ENCODE assay signal across 15 mouse cellular contexts in genomic region chrX:167183535-167183934, GRCm38 (mm10). TPM values are rescaled to one million over a fixed set of nuclear protein-coding genes. Genes with fewer than 3 reads are reported as not detected.
DNase-seq lines count a peak whose midpoint lies in the region; ATAC-seq and TF ChIP-seq lines count a peak whose summit lies in the region.
"Had no signal": no experiment of that assay in that cellular context is flagged by ENCODE, and none has a peak within 500 bp of the region (broad histone marks: within the 10 kb centered on the region; RNA-seq: fewer than 3 reads in every experiment).

No protein-coding gene starts in this region.

- no peak for DNase-seq in heart, adult 9 months (ENCODE audit: low spot score in 2 of 2)
- peak; percentile 51 for DNase-seq in right cerebral cortex, adult 18-20 months
- DNase-seq in right cerebral cortex, postnatal 36 days (ENCODE audit: low spot score in 2 of 2): no peak
- DNase-seq in midbrain, postnatal 0 days (ENCODE audit: low spot score): no peak
- DNase-seq in adrenal gland, postnatal 4 days (ENCODE audit: low spot score in 2 of 2): no peak
- DNase-seq: cerebellum, adult 8-10 months; spleen, adult 18-20 months had no signal

- no peak overlapping the region for H3K9ac ChIP-seq in heart, embryonic 13.5 days
- H3K9ac ChIP-seq in heart, embryonic 16.5 days (ENCODE audit: low read length): peak overlapping the region; percentile 0; the same call in 1 of the 2 replicates
- no peak overlapping the region for H3K9ac ChIP-seq in midbrain, postnatal 0 days (replicated peaks; ENCODE audit: low read length, poor library complexity, severe bottlenecking)
- H3K9ac ChIP-seq: limb, embryonic 12.5 days; liver, embryonic 15.5 days; midbrain, embryonic 15.5 days; neural tube, embryonic 13.5 days had no signal

- H3K4me2 ChIP-seq in heart, embryonic 13.5 days: peak overlapping the region; percentile 30; the same call in 1 of the 2 replicates
- H3K4me2 ChIP-seq in heart, embryonic 16.5 days (ENCODE audit: low read depth, low read length): peak overlapping the region; percentile 5
- no peak overlapping the region for H3K4me2 ChIP-seq in midbrain, postnatal 0 days (ENCODE audit: low read depth, low read length, poor library complexity, severe bottlenecking)
- H3K4me2 ChIP-seq: limb, embryonic 12.5 days; liver, embryonic 15.5 days; midbrain, embryonic 15.5 days; neural tube, embryonic 13.5 days had no signal

- ATAC-seq in heart, embryonic 13.5 days (ENCODE audit: extremely low read depth, insufficient number of reproducible peaks, low FRiP score, low TSS enrichment): no peak
- peak; percentile 56 for ATAC-seq in heart, embryonic 16.5 days (replicated peaks; ENCODE audit: extremely low read depth, insufficient read depth, low FRiP score)
- no peak for ATAC-seq in midbrain, postnatal 0 days (ENCODE audit: low FRiP score)
- ATAC-seq: forebrain, embryonic 16.5 days; midbrain, embryonic 15.5 days had no signal

- peak overlapping the region; percentile 67 for H3K27ac ChIP-seq in heart, embryonic 13.5 days (replicated peaks)
- peak overlapping the region; percentile 56 for H3K27ac ChIP-seq in heart, embryonic 16.5 days (ENCODE audit: low read length)
- no peak overlapping the region for H3K27ac ChIP-seq in midbrain, postnatal 0 days (ENCODE audit: low read depth, low read length)
- H3K27ac ChIP-seq: limb, embryonic 12.5 days; liver, embryonic 15.5 days; midbrain, embryonic 15.5 days; neural tube, embryonic 13.5 days had no signal

- no peaks in the 10 kb centered on the region for H3K27me3 ChIP-seq in heart, embryonic 13.5 days (replicated peaks)
- H3K27me3 ChIP-seq in heart, embryonic 16.5 days (ENCODE audit: control insufficient read depth, insufficient read depth, low read length): no peaks in the 10 kb centered on the region
- peaks cover 8% of the 10 kb centered on the region; the same call in 1 of the 2 replicates for H3K27me3 ChIP-seq in midbrain, postnatal 0 days (ENCODE audit: insufficient read depth, low read length)
- H3K27me3 ChIP-seq: liver, embryonic 15.5 days had no signal

- no peaks in the 10 kb centered on the region for H3K36me3 ChIP-seq in heart, embryonic 13.5 days
- H3K36me3 ChIP-seq in heart, embryonic 16.5 days (ENCODE audit: control insufficient read depth, insufficient read depth): no peaks in the 10 kb centered on the region
- no peaks in the 10 kb centered on the region for H3K36me3 ChIP-seq in midbrain, postnatal 0 days (ENCODE audit: insufficient read depth, low read length)
- H3K36me3 ChIP-seq: limb, embryonic 12.5 days; liver, embryonic 15.5 days; midbrain, embryonic 15.5 days; neural tube, embryonic 13.5 days had no signal

- WGBS in heart, embryonic 13.5 days: 34% methylated on average over 6 of the region's 6 CpGs
- 35% methylated on average over 6 of the region's 6 CpGs for WGBS in heart, embryonic 16.5 days
- WGBS in midbrain, postnatal 0 days: 47% methylated on average over 6 of the region's 6 CpGs

- no peak for TF ChIP-seq CTCF in midbrain, postnatal 0 days (IDR thresholded peaks at IDR 0.05)

- no peaks in the 10 kb centered on the region for H3K9me3 ChIP-seq in heart, embryonic 13.5 days
- H3K9me3 ChIP-seq in heart, embryonic 16.5 days (replicated peaks; ENCODE audit: control insufficient read depth, low read length): no peaks in the 10 kb centered on the region
- H3K9me3 ChIP-seq in midbrain, postnatal 0 days (ENCODE audit: low read length): no peaks in the 10 kb centered on the region
- H3K9me3 ChIP-seq: limb, embryonic 12.5 days; liver, embryonic 15.5 days; midbrain, embryonic 15.5 days; neural tube, embryonic 13.5 days had no signal

- H3K4me3 ChIP-seq in heart, embryonic 13.5 days: no peak overlapping the region
- no peak overlapping the region for H3K4me3 ChIP-seq in heart, embryonic 16.5 days (ENCODE audit: low read length)
- no peak overlapping the region for H3K4me3 ChIP-seq in midbrain, postnatal 0 days (ENCODE audit: low read depth, low read length)
- H3K4me3 ChIP-seq: erythroblast, embryonic 14.5 days; limb, embryonic 12.5 days; liver, embryonic 15.5 days; midbrain, embryonic 15.5 days; neural tube, embryonic 13.5 days had no signal

- H3K4me1 ChIP-seq in heart, embryonic 13.5 days: peaks cover 10% of the 10 kb centered on the region; the same call in 1 of the 2 replicates
- H3K4me1 ChIP-seq in heart, embryonic 16.5 days (ENCODE audit: control insufficient read depth, insufficient read depth, low read length): peaks cover 6% of the 10 kb centered on the region; the same call in 1 of the 2 replicates
- no peaks in the 10 kb centered on the region for H3K4me1 ChIP-seq in midbrain, postnatal 0 days (ENCODE audit: insufficient read depth, low read length)
- H3K4me1 ChIP-seq: limb, embryonic 12.5 days; liver, embryonic 15.5 days; midbrain, embryonic 15.5 days; neural tube, embryonic 13.5 days had no signal

RNA-seq across cellular contexts. Expression of gene Tmsb4x, which starts 25.6 kb away (rescaled TPM):
- polyA plus RNA-seq in heart, embryonic 13.5 days (2015; fragmentation: Nextera tagmentation; extraction: Ambion mirVana): 3,022 and 3,158 TPM in 2 replicates
- polyA plus RNA-seq in heart, embryonic 16.5 days (2015; fragmentation: Nextera tagmentation; extraction: Ambion mirVana): 2,294 and 2,338 TPM in 2 replicates
- 1,032 and 1,416 TPM in 2 replicates for total RNA-seq in midbrain, postnatal 0 days (2014; rRNA removed)
- polyA plus RNA-seq in midbrain, postnatal 0 days (2015; fragmentation: Nextera tagmentation; extraction: Ambion mirVana): 4,228 and 4,382 TPM in 2 replicates
- 100 to 1,000 TPM; 645 to 701 TPM for total RNA-seq in adrenal gland, postnatal 4 days (2021)
